Mouse (Mus musculus): Measurements from ENCODE around the gene Chst4.

DNA sequence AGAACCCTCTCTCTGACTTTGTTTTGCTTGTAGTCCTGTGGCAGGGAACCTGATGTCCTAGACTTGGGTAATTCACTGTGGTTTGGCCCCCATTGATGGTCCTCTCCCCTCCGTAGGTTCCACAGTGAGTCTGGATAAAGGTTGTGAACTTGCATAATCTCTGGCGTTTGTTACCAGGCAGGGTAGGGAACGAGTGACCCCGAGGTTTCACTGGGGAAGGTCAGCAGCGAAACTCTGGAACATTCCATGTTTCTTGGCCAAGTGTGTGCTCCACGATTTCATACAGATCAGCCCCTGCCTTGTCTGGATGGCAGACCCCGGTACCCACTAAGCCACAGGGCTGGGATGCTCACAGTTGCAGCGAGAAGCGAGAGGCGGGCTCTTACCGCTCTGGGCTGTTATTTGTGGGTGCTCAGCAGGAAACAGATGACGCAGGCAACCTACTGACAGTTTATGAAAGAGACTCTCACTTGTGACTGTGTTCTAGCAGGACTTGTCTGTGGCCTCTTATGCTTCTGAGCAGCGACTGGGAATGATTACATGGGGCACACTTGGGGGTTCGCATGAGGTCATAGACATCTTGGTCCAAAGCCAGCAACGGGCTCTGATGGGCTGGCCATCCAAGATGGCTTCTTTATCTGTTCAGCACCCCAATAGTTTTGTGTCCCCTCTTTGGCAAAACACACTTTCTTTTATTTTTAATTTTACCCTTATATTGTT is 57.0 kb downstream of the Chst4 start:
- TF ChIP-seq CTCF (IDR thresholded peaks at IDR 0.05) (no peak), EP300 (IDR thresholded peaks at IDR 0.05) (no peak)

Measured in lung, postnatal 0 days (tissue).